Mouse (Mus musculus) lung, embryonic 15.5 days (tissue): ENCODE measurements around the gene Ybx2. TPM values are rescaled to one million over a fixed set of nuclear protein-coding genes. Genes with fewer than 3 reads are reported as not detected.
"Not testable (repeated sequence)": the region's sequence is repeated elsewhere in the genome, so short reads cannot be mapped to it uniquely, and the experiment has no call there.

Source experiments
- ATAC-seq: fragments of 200-750 bp; cut with Nextera tagmentation; 2 replicates; pipeline ENCODE4 v1.8.0; 2017; ENCODE audit warnings: moderate number of reproducible peaks, borderline replicate concordance; ENCODE audit not compliant: low FRiP score, low TSS enrichment; ENCODE audit errors: extremely low read depth
- H3K27ac ChIP-seq: fragments of 300-500 bp; sonication (generic); 2 replicates; pipeline ENCODE4 v1.5.1; 2015; ENCODE audit warnings: moderate library complexity, mild to moderate bottlenecking, inconsistent platforms
- H3K27me3 ChIP-seq: fragments of 300-500 bp; sonication (generic); 2 replicates; pipeline ENCODE4 v1.6.1; 2015; ENCODE audit warnings: inconsistent platforms
- H3K36me3 ChIP-seq: fragments of 300-500 bp; sonication (generic); 2 replicates; pipeline ENCODE4 v1.6.1; 2015; ENCODE audit warnings: inconsistent platforms
- H3K4me1 ChIP-seq: fragments of 300-500 bp; sonication (generic); 2 replicates; pipeline ENCODE4 v1.6.1; 2015; ENCODE audit warnings: inconsistent platforms
- H3K4me2 ChIP-seq: fragments of 300-500 bp; sonication (generic); 2 replicates; pipeline ENCODE4 v1.6.1; 2015; ENCODE audit warnings: inconsistent platforms, mild to moderate bottlenecking, moderate library complexity
- H3K4me3 ChIP-seq: fragments of 300-500 bp; sonication (generic); 2 replicates; pipeline ENCODE4 v1.5.1; 2015; ENCODE audit warnings: mild to moderate bottlenecking, inconsistent platforms
- H3K9ac ChIP-seq: fragments of 300-500 bp; sonication (generic); 2 replicates; pipeline ENCODE4 v1.6.1; 2015; ENCODE audit warnings: inconsistent platforms
- H3K9me3 ChIP-seq: fragments of 300-500 bp; sonication (generic); 2 replicates; pipeline ENCODE4 v1.6.1; 2016; ENCODE audit warnings: inconsistent platforms
- whole genome bisulfite sequencing: fragments of 180-500 bp; shearing (Covaris S2); methylation state at CpG from one replicate; pipeline ENCODE4 v1.1.7; 2015; 5-methylcytosine and 5-hydroxymethylcytosine counted together
- polyA plus RNA-seq: library from polyadenylated mRNA; unstranded; fragments of >200 nt; fragmentation: Nextera tagmentation; extraction: Ambion mirVana; gene quantifications from 2 replicates; pipeline ENCODE4 v1.2.1, GENCODE M21; 2015

The Ybx2 gene
- polyA plus RNA-seq, 1 experiment from 2014 or later = 3.0 TPM

GRCm38 (mm10) chr11:69916652-69917378 is 18.8 kb upstream of the Ybx2 start:
- Histone ChIP-seq H3K4me1 (peaks cover 45% of the 10 kb centered on the region), H3K36me3 (peaks cover 63% of the 10 kb centered on the region)
- 56% methylated on average over 7 of the region's 7 CpGs for WGBS
- H3K27me3 ChIP-seq, H3K9ac ChIP-seq, H3K4me2 ChIP-seq, ATAC-seq, H3K9me3 ChIP-seq, H3K27ac ChIP-seq, H3K4me3 ChIP-seq: not testable (repeated sequence)

GRCm38 (mm10) chr11:69917379-69917948 is 18.1 kb upstream of the Ybx2 start:
- peaks cover 48% of the 10 kb centered on the region for H3K4me1 ChIP-seq
- no peak overlapping the region for H3K9ac ChIP-seq
- H3K4me2 ChIP-seq = no peak overlapping the region
- 86% methylated on average over 8 of the region's 8 CpGs for WGBS
- peaks cover 57% of the 10 kb centered on the region for H3K36me3 ChIP-seq
- H3K4me3 ChIP-seq = no peak overlapping the region
- ATAC-seq = no peak
- H3K27me3 ChIP-seq = no peaks in the 10 kb centered on the region
- no peak overlapping the region for H3K27ac ChIP-seq
- no peaks in the 10 kb centered on the region for H3K9me3 ChIP-seq

GRCm38 (mm10) chr11:69918118-69918517 is 17.5 kb upstream of the Ybx2 start:
- Histone ChIP-seq H3K9ac (no peak overlapping the region), H3K4me3 (no peak overlapping the region), H3K36me3 (peaks cover 50% of the 10 kb centered on the region)

GRCm38 (mm10) chr11:69919053-69919452 is 16.5 kb upstream of the Ybx2 start:
- peaks cover 42% of the 10 kb centered on the region for H3K4me1 ChIP-seq
- no peak for ATAC-seq
- peak overlapping the region; percentile 79 for H3K4me2 ChIP-seq
- peak overlapping the region; percentile 96; the same call in 1 of the 2 replicates for H3K9ac ChIP-seq
- peak overlapping the region; percentile 96 for H3K27ac ChIP-seq
- H3K36me3 ChIP-seq = peaks cover 45% of the 10 kb centered on the region
- 74% methylated on average over 9 of the region's 9 CpGs for WGBS
- no peaks in the 10 kb centered on the region for H3K27me3 ChIP-seq
- no peaks in the 10 kb centered on the region for H3K9me3 ChIP-seq
- peak overlapping the region; percentile 93 for H3K4me3 ChIP-seq

More at GRCm38 (mm10) chr11:69918118-69918517, 17.5 kb upstream of the Ybx2 start:
- Histone ChIP-seq H3K27ac (no peak overlapping the region), H3K4me1 (peaks cover 48% of the 10 kb centered on the region), H3K4me2 (no peak overlapping the region), H3K27me3 (no peaks in the 10 kb centered on the region), H3K9me3 (no peaks in the 10 kb centered on the region)
- no peak for ATAC-seq
- whole genome bisulfite sequencing = 78% methylated on average over 5 of the region's 5 CpGs

- H3K4me1 ChIP-seq = peaks cover 38% of the 10 kb centered on the region
- no peaks in the 10 kb centered on the region for H3K27me3 ChIP-seq
- H3K4me2 ChIP-seq = peak overlapping the region; percentile 79
- H3K9ac ChIP-seq = peak overlapping the region; percentile 96
- peak overlapping the region; percentile 96 for H3K27ac ChIP-seq
- H3K9me3 ChIP-seq = no peaks in the 10 kb centered on the region
- peak overlapping the region; percentile 93 for H3K4me3 ChIP-seq
- no peak; the same call in 1 of the 2 replicates for ATAC-seq
- WGBS = 0% methylated on average over 17 of the region's 17 CpGs
- peaks cover 44% of the 10 kb centered on the region for H3K36me3 ChIP-seq
These were observed 15.8 kb upstream of the Ybx2 start for GRCm38 (mm10) chr11:69919661-69920265.

GRCm38 (mm10) chr11:69920266-69921031 is 15.1 kb upstream of the Ybx2 start:
- H3K36me3 ChIP-seq = peaks cover 37% of the 10 kb centered on the region
- peaks cover 31% of the 10 kb centered on the region for H3K4me1 ChIP-seq
- peak; percentile 7 for ATAC-seq

GRCm38 (mm10) chr11:69921114-69922011 is 14.2 kb upstream of the Ybx2 start, which contains the start of gene Eif5a:
Gene Eif5a (minus strand): TSS chr11:69921958.
- Histone ChIP-seq H3K27ac (peak within 1 kb of the TSS; percentile 98), H3K4me3 (peak within 1 kb of the TSS; percentile 93), H3K4me2 (peak within 1 kb of the TSS; percentile 79), H3K9me3 (no peaks in the 10 kb centered on the region), H3K36me3 (peaks cover 28% of the 10 kb centered on the region), H3K9ac (peak within 1 kb of the TSS; percentile 96), H3K27me3 (no peaks in the 10 kb centered on the region), H3K4me1 (peaks cover 22% of the 10 kb centered on the region)
- under 1% methylated on average over 78 of the region's 78 CpGs for WGBS
- peak; percentile 96 for ATAC-seq

More at GRCm38 (mm10) chr11:69920266-69921031, 15.1 kb upstream of the Ybx2 start:
- WGBS = under 1% methylated on average over 47 of the region's 65 CpGs
- Histone ChIP-seq H3K4me3 (peak overlapping the region; percentile 93), H3K9ac (peak overlapping the region; percentile 96), H3K27me3 (no peaks in the 10 kb centered on the region), H3K4me2 (peak overlapping the region; percentile 79), H3K27ac (peak overlapping the region; percentile 96), H3K9me3 (no peaks in the 10 kb centered on the region)

- H3K27ac ChIP-seq = peak overlapping the region; percentile 98
- H3K36me3 ChIP-seq = peaks cover 20% of the 10 kb centered on the region
- H3K4me3 ChIP-seq = peak overlapping the region; percentile 93
- ATAC-seq = no peak
- H3K9ac ChIP-seq = peak overlapping the region; percentile 57
- H3K9me3 ChIP-seq = no peaks in the 10 kb centered on the region
- WGBS = 2% methylated on average over 12 of the region's 12 CpGs
- peaks cover 21% of the 10 kb centered on the region for H3K4me1 ChIP-seq
- no peaks in the 10 kb centered on the region for H3K27me3 ChIP-seq
- H3K4me2 ChIP-seq = peak overlapping the region; percentile 53
These were observed 13.4 kb upstream of the Ybx2 start for GRCm38 (mm10) chr11:69922012-69922756.

GRCm38 (mm10) chr11:69922796-69923195 is 12.8 kb upstream of the Ybx2 start:
- H3K4me3 ChIP-seq = no peak overlapping the region

GRCm38 (mm10) chr11:69927501-69927900 is 8.1 kb upstream of the Ybx2 start:
- no peak overlapping the region for H3K9ac ChIP-seq
- no peaks in the 10 kb centered on the region for H3K9me3 ChIP-seq
- no peak for ATAC-seq
- H3K27me3 ChIP-seq = no peaks in the 10 kb centered on the region
- H3K4me2 ChIP-seq = no peak overlapping the region
- H3K4me1 ChIP-seq = peaks cover 5% of the 10 kb centered on the region; the same call in 1 of the 2 replicates
- no peaks in the 10 kb centered on the region for H3K36me3 ChIP-seq
- H3K27ac ChIP-seq = no peak overlapping the region
- H3K4me3 ChIP-seq = no peak overlapping the region
- WGBS = 92% methylated on average over 2 of the region's 2 CpGs

More at GRCm38 (mm10) chr11:69922796-69923195, 12.8 kb upstream of the Ybx2 start:
- ATAC-seq = no peak
- 61% methylated on average over 3 of the region's 3 CpGs for WGBS
- H3K27ac ChIP-seq = peak overlapping the region; percentile 98; the same call in 1 of the 2 replicates
- H3K9ac ChIP-seq = 0 out of 2 replicates have a peak overlapping the region, but pooled peaks have one; percentile 57
- no peaks in the 10 kb centered on the region for H3K27me3 ChIP-seq
- H3K4me1 ChIP-seq = peaks cover 21% of the 10 kb centered on the region
- peak overlapping the region; percentile 53; the same call in 1 of the 2 replicates for H3K4me2 ChIP-seq
- H3K36me3 ChIP-seq = peaks cover 14% of the 10 kb centered on the region
- H3K9me3 ChIP-seq = no peaks in the 10 kb centered on the region
